Mouse (Mus musculus): ENCODE results near the gene Col17a1. TPM values are rescaled to one million over a fixed set of nuclear protein-coding genes. Genes with fewer than 3 reads are reported as not detected.

Gene Col17a1
- not detected for polyA plus RNA-seq (2017; shearing (Covaris generic))

GRCm38 (mm10) chr19:47691994-47692393, at the start of gene Col17a1:
TSS of gene Col17a1 (minus strand) at chr19:47692094.
- no peak for ATAC-seq

GRCm38 (mm10) chr19:47731931-47732330, 40.0 kb upstream of the Col17a1 start:
- no peak for ATAC-seq

GRCm38 (mm10) chr19:47731071-47731881, 39.4 kb upstream of the Col17a1 start, which contains the start of gene Sfr1:
TSS of gene Sfr1 (plus strand) at chr19:47731682.
- ATAC-seq: peak; percentile 80

- peak; percentile 72 for ATAC-seq
Measured at GRCm38 (mm10) chr19:47730691-47731070, 38.8 kb upstream of the Col17a1 start.

- no peak for ATAC-seq
Measured at GRCm38 (mm10) chr19:47725643-47726140, 33.8 kb upstream of the Col17a1 start.

- no peak for ATAC-seq
Measured at GRCm38 (mm10) chr19:47724903-47725302, 33.0 kb upstream of the Col17a1 start.

- no peak for ATAC-seq
Measured at GRCm38 (mm10) chr19:47722471-47722870, 30.6 kb upstream of the Col17a1 start.

- ATAC-seq: no peak
Measured at GRCm38 (mm10) chr19:47719147-47719546, 27.3 kb upstream of the Col17a1 start.

GRCm38 (mm10) chr19:47716144-47716543, 24.2 kb upstream of the Col17a1 start:
- no peak for ATAC-seq

- no peak for ATAC-seq
Measured at GRCm38 (mm10) chr19:47713457-47713856, 21.6 kb upstream of the Col17a1 start.

- ATAC-seq: no peak
Measured at GRCm38 (mm10) chr19:47710376-47710775, 18.5 kb upstream of the Col17a1 start.

- no peak for ATAC-seq
Measured at GRCm38 (mm10) chr19:47705772-47706309, 13.9 kb upstream of the Col17a1 start.

- ATAC-seq: no peak
Measured at GRCm38 (mm10) chr19:47705080-47705771, 13.3 kb upstream of the Col17a1 start.

- no peak for ATAC-seq
Measured at GRCm38 (mm10) chr19:47700509-47700908, 8.6 kb upstream of the Col17a1 start.

- no peak for ATAC-seq
Measured at GRCm38 (mm10) chr19:47699743-47700142, 7.8 kb upstream of the Col17a1 start.

- ATAC-seq: no peak
Measured at GRCm38 (mm10) chr19:47698266-47698665, 6.4 kb upstream of the Col17a1 start.

GRCm38 (mm10) chr19:47697067-47697466, 5.2 kb upstream of the Col17a1 start:
- ATAC-seq: no peak

- no peak for ATAC-seq
Measured at GRCm38 (mm10) chr19:47696411-47696810, 4.5 kb upstream of the Col17a1 start.

- no peak for ATAC-seq
Measured at GRCm38 (mm10) chr19:47695725-47696124, 3.8 kb upstream of the Col17a1 start.

- no peak for ATAC-seq
Measured at GRCm38 (mm10) chr19:47689592-47689991, 2.3 kb downstream of the Col17a1 start.

- ATAC-seq: no peak
Measured at GRCm38 (mm10) chr19:47678675-47679074, 13.2 kb downstream of the Col17a1 start.

GRCm38 (mm10) chr19:47674419-47674818, 17.5 kb downstream of the Col17a1 start:
- ATAC-seq: no peak

- ATAC-seq: no peak
Measured at GRCm38 (mm10) chr19:47668399-47668798, 23.5 kb downstream of the Col17a1 start.
